Mouse (Mus musculus): Measurements from ENCODE around the gene Plxna4. TPM values are rescaled to one million over a fixed set of nuclear protein-coding genes. Genes with fewer than 3 reads are reported as not detected.

Gene Plxna4
- polyA plus RNA-seq (2015; fragmentation: Nextera tagmentation; extraction: Ambion mirVana), result 1.2 and 1.5 TPM in 2 replicates

GRCm38 (mm10) chr6:32588056-32588671 is at the start of gene Plxna4:
Gene Plxna4 (minus strand): TSS chr6:32588192.
- Histone ChIP-seq H3K4me2 (replicated peaks; ENCODE audit: low read depth, low read length) (peak within 1 kb of the TSS; percentile 98), H3K27ac (ENCODE audit: low read length) (no peak within 1 kb of the TSS), H3K4me1 (ENCODE audit: insufficient read depth, low read length) (peaks cover 18% of the 10 kb centered on the region), H3K4me3 (ENCODE audit: low read length) (peak within 1 kb of the TSS; percentile 62), H3K27me3 (ENCODE audit: insufficient read depth, low read length) (peaks cover 71% of the 10 kb centered on the region), H3K9me3 (ENCODE audit: low read length) (no peaks in the 10 kb centered on the region), H3K9ac (replicated peaks; ENCODE audit: low read length) (peak within 1 kb of the TSS; percentile 72), H3K36me3 (ENCODE audit: insufficient read depth, low read length) (no peaks in the 10 kb centered on the region)
- WGBS, result under 1% methylated on average over 29 of the region's 55 CpGs
- ATAC-seq (ENCODE audit: low FRiP score, low TSS enrichment), result peak; percentile 85

- H3K27me3 ChIP-seq (ENCODE audit: insufficient read depth, low read length), result no peaks in the 10 kb centered on the region
- H3K27ac ChIP-seq (ENCODE audit: low read length), result no peak overlapping the region
- H3K36me3 ChIP-seq (ENCODE audit: insufficient read depth, low read length), result no peaks in the 10 kb centered on the region
- ATAC-seq (ENCODE audit: low FRiP score, low TSS enrichment), result no peak
- H3K4me2 ChIP-seq (replicated peaks; ENCODE audit: low read depth, low read length), result no peak overlapping the region
- no peak overlapping the region for H3K4me3 ChIP-seq (ENCODE audit: low read length)
- no peaks in the 10 kb centered on the region for H3K9me3 ChIP-seq (ENCODE audit: low read length)
- WGBS, result 86% methylated on average over 6 of the region's 6 CpGs
- no peaks in the 10 kb centered on the region for H3K4me1 ChIP-seq (ENCODE audit: insufficient read depth, low read length)
- no peak overlapping the region for H3K9ac ChIP-seq (replicated peaks; ENCODE audit: low read length)
Observed at GRCm38 (mm10) chr6:32637568-32638183, 49.7 kb upstream of the Plxna4 start.

- no peaks in the 10 kb centered on the region; the same call in 1 of the 2 replicates for H3K27me3 ChIP-seq (ENCODE audit: insufficient read depth, low read length)
- H3K27ac ChIP-seq (ENCODE audit: low read length), result no peak overlapping the region
- H3K4me2 ChIP-seq (replicated peaks; ENCODE audit: low read depth, low read length), result no peak overlapping the region
- ATAC-seq (ENCODE audit: low FRiP score, low TSS enrichment), result no peak
- no peaks in the 10 kb centered on the region for H3K9me3 ChIP-seq (ENCODE audit: low read length)
- H3K9ac ChIP-seq (replicated peaks; ENCODE audit: low read length), result no peak overlapping the region
- no peaks in the 10 kb centered on the region for H3K36me3 ChIP-seq (ENCODE audit: insufficient read depth, low read length)
- no peak overlapping the region for H3K4me3 ChIP-seq (ENCODE audit: low read length)
- H3K4me1 ChIP-seq (ENCODE audit: insufficient read depth, low read length), result no peaks in the 10 kb centered on the region
Observed at GRCm38 (mm10) chr6:32610712-32611111, 22.7 kb upstream of the Plxna4 start.

GRCm38 (mm10) chr6:32606787-32607186 is 18.8 kb upstream of the Plxna4 start:
- 55% methylated on average over 3 of the region's 3 CpGs for WGBS
- Histone ChIP-seq H3K4me3 (ENCODE audit: low read length) (no peak overlapping the region), H3K27ac (ENCODE audit: low read length) (no peak overlapping the region), H3K4me2 (replicated peaks; ENCODE audit: low read depth, low read length) (no peak overlapping the region), H3K9me3 (ENCODE audit: low read length) (no peaks in the 10 kb centered on the region), H3K36me3 (ENCODE audit: insufficient read depth, low read length) (no peaks in the 10 kb centered on the region), H3K4me1 (ENCODE audit: insufficient read depth, low read length) (no peaks in the 10 kb centered on the region), H3K9ac (replicated peaks; ENCODE audit: low read length) (no peak overlapping the region), H3K27me3 (ENCODE audit: insufficient read depth, low read length) (no peaks in the 10 kb centered on the region; the same call in 1 of the 2 replicates)
- no peak for ATAC-seq (ENCODE audit: low FRiP score, low TSS enrichment)

- no peak for ATAC-seq (ENCODE audit: low FRiP score, low TSS enrichment)
- no peaks in the 10 kb centered on the region for H3K9me3 ChIP-seq (ENCODE audit: low read length)
- H3K9ac ChIP-seq (replicated peaks; ENCODE audit: low read length), result no peak overlapping the region
- no peaks in the 10 kb centered on the region for H3K36me3 ChIP-seq (ENCODE audit: insufficient read depth, low read length)
- no peak overlapping the region for H3K27ac ChIP-seq (ENCODE audit: low read length)
- H3K27me3 ChIP-seq (ENCODE audit: insufficient read depth, low read length), result no peaks in the 10 kb centered on the region; the same call in 1 of the 2 replicates
- H3K4me1 ChIP-seq (ENCODE audit: insufficient read depth, low read length), result no peaks in the 10 kb centered on the region
- no peak overlapping the region for H3K4me2 ChIP-seq (replicated peaks; ENCODE audit: low read depth, low read length)
- WGBS, result 36% methylated on average over 3 of the region's 3 CpGs
- no peak overlapping the region for H3K4me3 ChIP-seq (ENCODE audit: low read length)
Observed at GRCm38 (mm10) chr6:32605581-32605980, 17.6 kb upstream of the Plxna4 start.

DNA sequence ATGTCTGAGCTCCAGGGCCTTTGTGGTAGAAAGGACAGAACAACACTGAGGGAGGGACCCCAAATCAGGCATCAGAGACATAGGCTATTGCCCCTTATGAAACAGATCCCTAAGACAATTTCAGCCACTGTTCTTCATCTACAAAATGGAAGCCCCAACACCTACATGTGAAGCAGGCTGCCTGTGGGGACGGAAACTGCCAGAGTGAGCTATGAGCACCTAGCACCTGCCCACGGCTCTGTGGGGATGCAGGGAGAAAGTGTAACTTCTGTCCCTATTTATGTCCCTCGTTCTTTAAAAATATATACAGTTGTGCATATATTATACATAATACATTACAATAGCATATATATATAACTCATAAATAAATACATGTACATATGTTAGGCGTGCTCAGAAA is 16.9 kb upstream of the Plxna4 start:
- Histone ChIP-seq H3K4me1 (ENCODE audit: insufficient read depth, low read length) (no peaks in the 10 kb centered on the region), H3K36me3 (ENCODE audit: insufficient read depth, low read length) (no peaks in the 10 kb centered on the region), H3K4me3 (ENCODE audit: low read length) (no peak overlapping the region), H3K27me3 (ENCODE audit: insufficient read depth, low read length) (no peaks in the 10 kb centered on the region; the same call in 1 of the 2 replicates), H3K9me3 (ENCODE audit: low read length) (no peaks in the 10 kb centered on the region), H3K4me2 (replicated peaks; ENCODE audit: low read depth, low read length) (no peak overlapping the region), H3K27ac (ENCODE audit: low read length) (no peak overlapping the region), H3K9ac (replicated peaks; ENCODE audit: low read length) (no peak overlapping the region)
- WGBS, result 86% methylated on average over 4 of the region's 4 CpGs
- no peak for ATAC-seq (ENCODE audit: low FRiP score, low TSS enrichment)

GRCm38 (mm10) chr6:32602130-32602529 is 14.1 kb upstream of the Plxna4 start:
- H3K9me3 ChIP-seq (ENCODE audit: low read length), result no peaks in the 10 kb centered on the region
- H3K36me3 ChIP-seq (ENCODE audit: insufficient read depth, low read length), result no peaks in the 10 kb centered on the region
- 83% methylated on average over 2 of the region's 2 CpGs for WGBS
- H3K27ac ChIP-seq (ENCODE audit: low read length), result no peak overlapping the region
- no peak for ATAC-seq (ENCODE audit: low FRiP score, low TSS enrichment)
- H3K4me1 ChIP-seq (ENCODE audit: insufficient read depth, low read length), result no peaks in the 10 kb centered on the region
- H3K9ac ChIP-seq (replicated peaks; ENCODE audit: low read length), result no peak overlapping the region
- no peak overlapping the region for H3K4me3 ChIP-seq (ENCODE audit: low read length)
- no peak overlapping the region for H3K4me2 ChIP-seq (replicated peaks; ENCODE audit: low read depth, low read length)
- H3K27me3 ChIP-seq (ENCODE audit: insufficient read depth, low read length), result no peaks in the 10 kb centered on the region; the same call in 1 of the 2 replicates

- H3K36me3 ChIP-seq (ENCODE audit: insufficient read depth, low read length), result no peaks in the 10 kb centered on the region
- no peak overlapping the region for H3K9ac ChIP-seq (replicated peaks; ENCODE audit: low read length)
- 79% methylated on average over 2 of the region's 2 CpGs for WGBS
- H3K27ac ChIP-seq (ENCODE audit: low read length), result no peak overlapping the region
- no peaks in the 10 kb centered on the region for H3K9me3 ChIP-seq (ENCODE audit: low read length)
- no peak for ATAC-seq (ENCODE audit: low FRiP score, low TSS enrichment)
- no peaks in the 10 kb centered on the region for H3K4me1 ChIP-seq (ENCODE audit: insufficient read depth, low read length)
- H3K4me3 ChIP-seq (ENCODE audit: low read length), result no peak overlapping the region
- no peak overlapping the region for H3K4me2 ChIP-seq (replicated peaks; ENCODE audit: low read depth, low read length)
- H3K27me3 ChIP-seq (ENCODE audit: insufficient read depth, low read length), result no peaks in the 10 kb centered on the region; the same call in 1 of the 2 replicates
Observed at GRCm38 (mm10) chr6:32601306-32601705, 13.3 kb upstream of the Plxna4 start.

- 33% methylated on average over 3 of the region's 3 CpGs for WGBS
- Histone ChIP-seq H3K9ac (replicated peaks; ENCODE audit: low read length) (no peak overlapping the region), H3K27ac (ENCODE audit: low read length) (no peak overlapping the region), H3K4me1 (ENCODE audit: insufficient read depth, low read length) (no peaks in the 10 kb centered on the region), H3K36me3 (ENCODE audit: insufficient read depth, low read length) (no peaks in the 10 kb centered on the region), H3K27me3 (ENCODE audit: insufficient read depth, low read length) (peaks cover 11% of the 10 kb centered on the region), H3K9me3 (ENCODE audit: low read length) (no peaks in the 10 kb centered on the region), H3K4me3 (ENCODE audit: low read length) (no peak overlapping the region), H3K4me2 (replicated peaks; ENCODE audit: low read depth, low read length) (no peak overlapping the region)
- ATAC-seq (ENCODE audit: low FRiP score, low TSS enrichment), result no peak
Observed at GRCm38 (mm10) chr6:32595591-32595990, 7.6 kb upstream of the Plxna4 start.
